In the genomic region with DNA sequence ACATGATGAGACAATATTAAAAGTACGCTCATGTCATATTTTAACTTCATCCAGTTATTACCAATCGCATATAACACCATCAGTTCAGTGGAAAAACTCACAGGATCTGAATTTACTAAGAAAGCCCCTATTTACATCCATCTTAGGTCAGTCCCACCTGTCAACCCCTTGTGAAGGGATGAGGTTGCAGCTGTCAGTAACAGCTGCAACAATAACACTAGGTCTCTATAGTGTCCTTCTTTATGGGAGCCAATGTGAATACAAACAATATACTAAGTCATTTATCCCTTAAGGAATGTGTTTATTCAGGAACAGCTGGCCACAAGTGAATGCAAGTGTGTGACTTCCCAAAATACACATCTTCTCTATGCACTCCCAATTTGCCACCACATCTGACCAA, we compare ENCODE assay signal across 22 mouse cellular contexts.
A peak's percentile ranks its signal among the peaks of the same experiment; 100 is the strongest.
DNase-seq lines count a peak whose midpoint lies in the region; ATAC-seq and TF ChIP-seq lines count a peak whose summit lies in the region.
"Had no signal": no experiment of that assay in that cellular context is flagged by ENCODE, and none has a peak within 500 bp of the region (broad histone marks: within the 10 kb centered on the region; RNA-seq: fewer than 3 reads in every experiment).

No protein-coding gene starts in this region.

- peak; percentile 87; the same call in 1 of the 2 replicates for ATAC-seq in embryonic facial prominence, embryonic 14.5 days (ENCODE audit: low read depth)
- peak; percentile 74 for ATAC-seq in limb, embryonic 13.5 days (ENCODE audit: low FRiP score, low read depth)
- peak; percentile 89 for ATAC-seq in limb, embryonic 14.5 days (ENCODE audit: low FRiP score, low read depth)
- no peak for ATAC-seq in megakaryocyte-erythroid progenitor cell, adult 5-6 weeks (replicated peaks; ENCODE audit: low FRiP score, low TSS enrichment, poor library complexity, severe bottlenecking)
- ATAC-seq: forebrain, embryonic 13.5 days; forebrain, embryonic 15.5 days had no signal

- 79% methylated on average over 2 of the region's 2 CpGs for WGBS in embryonic facial prominence, embryonic 14.5 days
- 92% methylated on average over 2 of the region's 2 CpGs for WGBS in embryonic facial prominence, embryonic 10.5 days
- 79% methylated on average over 2 of the region's 2 CpGs for WGBS in limb, embryonic 13.5 days
- 87% methylated on average over 2 of the region's 2 CpGs for WGBS in limb, embryonic 10.5 days
- 81% methylated on average over 2 of the region's 2 CpGs for WGBS in limb, embryonic 14.5 days

- no peak overlapping the region for H3K9ac ChIP-seq in embryonic facial prominence, embryonic 14.5 days (ENCODE audit: low read depth, low read length)
- no peak overlapping the region for H3K9ac ChIP-seq in limb, embryonic 13.5 days
- no peak overlapping the region for H3K9ac ChIP-seq in limb, embryonic 14.5 days (ENCODE audit: low read depth, low read length, severe bottlenecking)
- H3K9ac ChIP-seq: embryonic facial prominence, embryonic 12.5 days; forebrain, embryonic 13.5 days; forebrain, embryonic 15.5 days had no signal

- H3K9me3 ChIP-seq in embryonic facial prominence, embryonic 14.5 days (ENCODE audit: control insufficient read depth, low read length) = no peaks in the 10 kb centered on the region
- no peaks in the 10 kb centered on the region for H3K9me3 ChIP-seq in embryonic facial prominence, embryonic 10.5 days
- H3K9me3 ChIP-seq in limb, embryonic 13.5 days = no peaks in the 10 kb centered on the region
- H3K9me3 ChIP-seq in limb, embryonic 10.5 days (replicated peaks) = no peaks in the 10 kb centered on the region
- no peaks in the 10 kb centered on the region for H3K9me3 ChIP-seq in limb, embryonic 14.5 days (ENCODE audit: control insufficient read depth, low read length)
- H3K9me3 ChIP-seq: embryonic facial prominence, embryonic 12.5 days; forebrain, embryonic 13.5 days; forebrain, embryonic 15.5 days had no signal

- TF ChIP-seq POLR2A in limb, embryonic 14.5 days (IDR thresholded peaks at IDR 0.05; ENCODE audit: borderline replicate concordance, extremely low read depth, insufficient read depth, insufficient read length) = no peak
- TF ChIP-seq POLR2A in myocyte (IDR thresholded peaks at IDR 0.05; ENCODE audit: insufficient read length, low read depth) = no peak

- H3K79me2 ChIP-seq in myocyte (ENCODE audit: control insufficient read depth, insufficient read depth) = no peaks in the 10 kb centered on the region

- H3K27me3 ChIP-seq in embryonic facial prominence, embryonic 14.5 days (replicated peaks; ENCODE audit: control insufficient read depth, insufficient read depth, low read length) = no peaks in the 10 kb centered on the region
- H3K27me3 ChIP-seq in embryonic facial prominence, embryonic 10.5 days (replicated peaks; ENCODE audit: low read depth, poor library complexity, severe bottlenecking) = no peaks in the 10 kb centered on the region
- no peaks in the 10 kb centered on the region for H3K27me3 ChIP-seq in limb, embryonic 13.5 days
- no peaks in the 10 kb centered on the region for H3K27me3 ChIP-seq in limb, embryonic 10.5 days (ENCODE audit: low read depth, poor library complexity, severe bottlenecking)
- H3K27me3 ChIP-seq in limb, embryonic 14.5 days (ENCODE audit: control insufficient read depth, insufficient read depth, low read length) = no peaks in the 10 kb centered on the region
- H3K27me3 ChIP-seq in myocyte (ENCODE audit: control insufficient read depth, insufficient read depth, insufficient read length) = no peaks in the 10 kb centered on the region
- H3K27me3 ChIP-seq: embryonic facial prominence, embryonic 12.5 days; forebrain, embryonic 13.5 days; forebrain, embryonic 15.5 days had no signal

- H3ac ChIP-seq in myocyte (ENCODE audit: control insufficient read depth, insufficient read length) = no peak overlapping the region

- H3K4me1 ChIP-seq in embryonic facial prominence, embryonic 14.5 days (ENCODE audit: control insufficient read depth, insufficient read depth, low read length) = no peaks in the 10 kb centered on the region
- no peaks in the 10 kb centered on the region for H3K4me1 ChIP-seq in embryonic facial prominence, embryonic 10.5 days
- H3K4me1 ChIP-seq in limb, embryonic 13.5 days = no peaks in the 10 kb centered on the region
- H3K4me1 ChIP-seq in limb, embryonic 10.5 days = no peaks in the 10 kb centered on the region
- H3K4me1 ChIP-seq in limb, embryonic 14.5 days (ENCODE audit: control insufficient read depth, insufficient read depth, low read length) = no peaks in the 10 kb centered on the region
- H3K4me1 ChIP-seq: forebrain, embryonic 13.5 days; forebrain, embryonic 15.5 days had no signal

- no peak overlapping the region for H3K4me2 ChIP-seq in embryonic facial prominence, embryonic 14.5 days (ENCODE audit: low read depth, low read length)
- H3K4me2 ChIP-seq in limb, embryonic 13.5 days (replicated peaks) = no peak overlapping the region
- H3K4me2 ChIP-seq in limb, embryonic 14.5 days (replicated peaks; ENCODE audit: low read depth, low read length, severe bottlenecking) = no peak overlapping the region
- H3K4me2 ChIP-seq in myocyte (ENCODE audit: low read depth) = no peak overlapping the region
- H3K4me2 ChIP-seq: embryonic facial prominence, embryonic 12.5 days; forebrain, embryonic 13.5 days; forebrain, embryonic 15.5 days had no signal

- no peak overlapping the region for H3K4me3 ChIP-seq in embryonic facial prominence, embryonic 14.5 days (ENCODE audit: low read depth, low read length)
- H3K4me3 ChIP-seq in embryonic facial prominence, embryonic 10.5 days = no peak overlapping the region
- H3K4me3 ChIP-seq in limb, embryonic 13.5 days = no peak overlapping the region
- H3K4me3 ChIP-seq in limb, embryonic 10.5 days = no peak overlapping the region
- no peak overlapping the region for H3K4me3 ChIP-seq in limb, embryonic 14.5 days (replicated peaks; ENCODE audit: low read length)
- H3K4me3 ChIP-seq in myocyte = no peak overlapping the region
- H3K4me3 ChIP-seq: embryonic facial prominence, embryonic 12.5 days; forebrain, embryonic 13.5 days; forebrain, embryonic 15.5 days had no signal

- H3K36me3 ChIP-seq in embryonic facial prominence, embryonic 14.5 days (ENCODE audit: control insufficient read depth, insufficient read depth, low read length) = no peaks in the 10 kb centered on the region
- no peaks in the 10 kb centered on the region for H3K36me3 ChIP-seq in embryonic facial prominence, embryonic 10.5 days (replicated peaks)
- no peaks in the 10 kb centered on the region for H3K36me3 ChIP-seq in limb, embryonic 13.5 days
- no peaks in the 10 kb centered on the region for H3K36me3 ChIP-seq in limb, embryonic 10.5 days
- H3K36me3 ChIP-seq in limb, embryonic 14.5 days (ENCODE audit: control insufficient read depth, insufficient read depth, low read length) = no peaks in the 10 kb centered on the region
- H3K36me3 ChIP-seq in myocyte (ENCODE audit: control insufficient read depth, insufficient read depth) = no peaks in the 10 kb centered on the region
- H3K36me3 ChIP-seq: embryonic facial prominence, embryonic 12.5 days; forebrain, embryonic 15.5 days had no signal

- H3K27ac ChIP-seq in embryonic facial prominence, embryonic 14.5 days (replicated peaks; ENCODE audit: low read depth, low read length) = no peak overlapping the region
- H3K27ac ChIP-seq in embryonic facial prominence, embryonic 10.5 days (replicated peaks) = no peak overlapping the region
- H3K27ac ChIP-seq in limb, embryonic 13.5 days = no peak overlapping the region
- H3K27ac ChIP-seq in limb, embryonic 10.5 days = no peak overlapping the region
- H3K27ac ChIP-seq in limb, embryonic 14.5 days (replicated peaks; ENCODE audit: low read depth, low read length) = no peak overlapping the region
- H3K27ac ChIP-seq: embryonic facial prominence, embryonic 12.5 days; forebrain, embryonic 13.5 days; forebrain, embryonic 15.5 days had no signal

- peak; percentile 67 for DNase-seq in embryonic facial prominence, embryonic 14.5 days (ENCODE audit: low spot score)
- DNase-seq in embryonic facial prominence, embryonic 10.5 days (ENCODE audit: low spot score) = no peak
- DNase-seq in limb, embryonic 10.5 days (ENCODE audit: low spot score) = no peak
- DNase-seq in limb, embryonic 14.5 days (ENCODE audit: low spot score) = peak; percentile 44
- no peak for DNase-seq in spleen, postnatal 4 days (ENCODE audit: low spot score in 2 of 2)
- DNase-seq: adrenal gland, adult 2 months; adrenal gland, postnatal 10 days; adrenal gland, postnatal 25 days; B cell, adult 2 months; cerebellum, adult 11 months; cerebellum, adult 18-20 months; cerebellum, adult 8-10 months; cerebellum, adult 9-11 months; cerebellum, postnatal 14 days; cerebellum, postnatal 36 days; embryo, embryonic 11 days had no signal

TF ChIP-seq in myocyte, 11 proteins besides CTCF, POLR2A, EP300 and RAD21:
- TF ChIP-seq TCF3 (IDR thresholded peaks at IDR 0.05; ENCODE audit: insufficient read length, low read depth) = peak; percentile 71
- no peak for TF ChIP-seq REST (IDR thresholded peaks at IDR 0.05; ENCODE audit: insufficient read depth, insufficient read length)
- peak in 1 of 3 experiments; percentile 61 for TF ChIP-seq MYOG (IDR thresholded peaks at IDR 0.05; ENCODE audit: control insufficient read depth in 1 of 3, insufficient read depth in 1 of 3, insufficient read length in 2 of 3, low read depth in 2 of 3)
- peak; percentile 33 to 88 (median 88) for TF ChIP-seq MYOD1 (IDR thresholded peaks at IDR 0.05; ENCODE audit: control insufficient read depth in 1 of 3, insufficient read length in 2 of 3, low read depth in 2 of 3)
- TF ChIP-seq TCF12 (IDR thresholded peaks at IDR 0.05; ENCODE audit: insufficient read depth, poor library complexity, severe bottlenecking) = peak; percentile 91

Comparison
In these comparisons a context has a peak if more than half of its experiments do, and no peak if none do; other contexts are left out.
1. DNase-seq: peak in embryonic facial prominence, embryonic 14.5 days (single experiment) and limb, embryonic 14.5 days (single experiment); none in embryonic facial prominence, embryonic 10.5 days (single experiment), limb, embryonic 10.5 days (single experiment) and spleen, postnatal 4 days (0 of 2).